13 mouse cellular contexts compared by ENCODE assay signal in genomic region chr7:71963456-71963855, GRCm38 (mm10).
DNase-seq lines count a peak whose midpoint lies in the region; ATAC-seq lines count a peak whose summit lies in the region.
"Had no signal": no experiment of that assay in that cellular context is flagged by ENCODE, and none has a peak within 500 bp of the region (broad histone marks: within the 10 kb centered on the region; RNA-seq: fewer than 3 reads in every experiment).

No protein-coding gene starts in this region.

- H3K4me3 ChIP-seq in kidney, embryonic 16.5 days (ENCODE audit: low read length) = no peak overlapping the region
- no peak overlapping the region for H3K4me3 ChIP-seq in kidney, embryonic 15.5 days (replicated peaks)
- no peak overlapping the region for H3K4me3 ChIP-seq in hindbrain, embryonic 12.5 days
- H3K4me3 ChIP-seq: hindbrain, embryonic 10.5 days; megakaryocyte, embryonic 14.5 days; neural tube, embryonic 12.5 days had no signal

- H3K9me3 ChIP-seq in kidney, embryonic 16.5 days (ENCODE audit: low read length) = no peaks in the 10 kb centered on the region
- H3K9me3 ChIP-seq in kidney, embryonic 15.5 days (replicated peaks) = no peaks in the 10 kb centered on the region
- H3K9me3 ChIP-seq in hindbrain, embryonic 12.5 days (replicated peaks) = no peaks in the 10 kb centered on the region
- H3K9me3 ChIP-seq: hindbrain, embryonic 10.5 days; megakaryocyte, embryonic 14.5 days; neural tube, embryonic 12.5 days had no signal

- H3K4me2 ChIP-seq in kidney, embryonic 16.5 days (replicated peaks; ENCODE audit: low read depth, low read length) = no peak overlapping the region
- no peak overlapping the region for H3K4me2 ChIP-seq in kidney, embryonic 15.5 days
- H3K4me2 ChIP-seq in hindbrain, embryonic 12.5 days (replicated peaks) = no peak overlapping the region
- H3K4me2 ChIP-seq: neural tube, embryonic 12.5 days had no signal

- peak; percentile 33 for DNase-seq in kidney, adult 11 months
- DNase-seq in adrenal gland, postnatal 25 days = peak; percentile 11
- DNase-seq in lung, postnatal 14 days = peak; percentile 38
- DNase-seq in right cerebral cortex, postnatal 36 days (ENCODE audit: low spot score in 2 of 2) = no peak
- DNase-seq: forebrain, postnatal 0 days; right cerebral cortex, postnatal 25 days had no signal

- H3K4me1 ChIP-seq in kidney, embryonic 16.5 days (ENCODE audit: insufficient read depth, low read length) = peaks cover 12% of the 10 kb centered on the region
- H3K4me1 ChIP-seq in kidney, embryonic 15.5 days = peaks cover 13% of the 10 kb centered on the region; the same call in 1 of the 2 replicates
- H3K4me1 ChIP-seq in hindbrain, embryonic 12.5 days = peaks cover 8% of the 10 kb centered on the region

- H3K36me3 ChIP-seq in kidney, embryonic 16.5 days (ENCODE audit: insufficient read depth, low read length) = no peaks in the 10 kb centered on the region
- H3K36me3 ChIP-seq in kidney, embryonic 15.5 days = no peaks in the 10 kb centered on the region
- no peaks in the 10 kb centered on the region for H3K36me3 ChIP-seq in hindbrain, embryonic 12.5 days
- H3K36me3 ChIP-seq: hindbrain, embryonic 10.5 days; neural tube, embryonic 12.5 days had no signal

- H3K9ac ChIP-seq in kidney, embryonic 16.5 days (replicated peaks; ENCODE audit: low read length) = no peak overlapping the region
- H3K9ac ChIP-seq in kidney, embryonic 15.5 days = no peak overlapping the region
- no peak overlapping the region for H3K9ac ChIP-seq in hindbrain, embryonic 12.5 days
- H3K9ac ChIP-seq: forebrain, postnatal 0 days; neural tube, embryonic 12.5 days had no signal

- no peaks in the 10 kb centered on the region for H3K27me3 ChIP-seq in kidney, embryonic 16.5 days (ENCODE audit: insufficient read depth, low read length)
- no peaks in the 10 kb centered on the region for H3K27me3 ChIP-seq in kidney, embryonic 15.5 days
- H3K27me3 ChIP-seq in hindbrain, embryonic 12.5 days = no peaks in the 10 kb centered on the region
- H3K27me3 ChIP-seq: neural tube, embryonic 12.5 days had no signal

- H3K27ac ChIP-seq in kidney, embryonic 16.5 days (ENCODE audit: low read length) = no peak overlapping the region
- H3K27ac ChIP-seq in kidney, embryonic 15.5 days = 0 out of 2 replicates have a peak overlapping the region, but pooled peaks have one; percentile 32
- H3K27ac ChIP-seq in hindbrain, embryonic 12.5 days = no peak overlapping the region
- H3K27ac ChIP-seq: hindbrain, embryonic 10.5 days; neural tube, embryonic 12.5 days had no signal

- ATAC-seq in kidney, embryonic 16.5 days (ENCODE audit: low FRiP score, low TSS enrichment) = no peak
- no peak for ATAC-seq in kidney, embryonic 15.5 days (replicated peaks; ENCODE audit: low FRiP score)
- ATAC-seq in megakaryocyte-erythroid progenitor cell, adult 5-6 weeks (replicated peaks; ENCODE audit: low FRiP score, low TSS enrichment, poor library complexity, severe bottlenecking) = no peak
- ATAC-seq in hindbrain, embryonic 12.5 days (ENCODE audit: low FRiP score) = no peak
- ATAC-seq: forebrain, postnatal 0 days had no signal

- WGBS in kidney, embryonic 16.5 days = 62% methylated on average over 4 of the region's 4 CpGs
- WGBS in kidney, embryonic 15.5 days = 60% methylated on average over 4 of the region's 4 CpGs
- 73% methylated on average over 4 of the region's 4 CpGs for WGBS in hindbrain, embryonic 12.5 days

Comparison
In these comparisons a context has a peak if more than half of its experiments do, and no peak if none do; other contexts are left out.
1. DNase-seq: peak in kidney, adult 11 months (single experiment), adrenal gland, postnatal 25 days (single experiment) and lung, postnatal 14 days (single experiment); none in right cerebral cortex, postnatal 36 days (0 of 2).